Mouse (Mus musculus): ENCODE measurements around the gene Atad3a. TPM values are rescaled to one million over a fixed set of nuclear protein-coding genes. Genes with fewer than 3 reads are reported as not detected.
"Not testable (repeated sequence)": the region's sequence is repeated elsewhere in the genome, so short reads cannot be mapped to it uniquely, and the experiment has no call there.

The Atad3a gene
- polyA plus RNA-seq, 1 experiment, result 59.9 TPM

DNA sequence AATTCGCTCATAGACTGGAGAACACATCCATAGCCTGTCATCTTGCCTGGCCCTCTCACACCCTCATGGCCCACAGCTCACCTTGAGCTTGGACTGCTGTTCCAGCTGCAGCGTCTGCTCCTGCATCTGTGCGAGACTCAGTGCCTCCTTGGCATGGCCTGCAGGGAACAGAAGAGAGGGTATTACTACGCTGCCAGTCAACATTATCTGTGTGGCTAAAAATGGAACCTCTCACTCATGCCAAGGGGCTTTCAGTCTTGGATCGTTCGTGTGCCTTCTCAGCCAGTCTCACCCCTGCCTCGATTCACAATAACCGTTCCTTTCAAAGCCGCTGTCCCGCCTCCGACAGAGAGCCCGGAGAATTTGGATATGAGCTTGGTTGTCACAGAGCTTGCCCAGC is 3.9 kb downstream of the Atad3a start:
- H3K27me3 ChIP-seq (ENCODE audit: control insufficient read depth, insufficient read depth, low read length), result no peaks in the 10 kb centered on the region
- WGBS, result 96% methylated on average over 12 of the region's 12 CpGs
- no peak overlapping the region for H3K27ac ChIP-seq (ENCODE audit: insufficient read depth, low read length)
- TF ChIP-seq POLR2A (IDR thresholded peaks at IDR 0.05; ENCODE audit: low read depth, low read length) (no peak), CTCF (IDR thresholded peaks at IDR 0.05; ENCODE audit: extremely low read depth, insufficient read depth, insufficient read length, insufficient replicate concordance) (no peak)
- H3K4me1 ChIP-seq (ENCODE audit: control insufficient read depth, insufficient read depth, insufficient read length), result peaks cover 4% of the 10 kb centered on the region; the same call in 1 of the 2 replicates
- no peak for DNase-seq (ENCODE audit: low read depth in 1 of 2, low spot score in 2 of 2)
- H3K36me3 ChIP-seq (ENCODE audit: control insufficient read depth, insufficient read depth, low read length), result peaks cover 17% of the 10 kb centered on the region
- no peak overlapping the region for H3K4me3 ChIP-seq (ENCODE audit: extremely low read depth, insufficient read depth, insufficient read length)

DNA sequence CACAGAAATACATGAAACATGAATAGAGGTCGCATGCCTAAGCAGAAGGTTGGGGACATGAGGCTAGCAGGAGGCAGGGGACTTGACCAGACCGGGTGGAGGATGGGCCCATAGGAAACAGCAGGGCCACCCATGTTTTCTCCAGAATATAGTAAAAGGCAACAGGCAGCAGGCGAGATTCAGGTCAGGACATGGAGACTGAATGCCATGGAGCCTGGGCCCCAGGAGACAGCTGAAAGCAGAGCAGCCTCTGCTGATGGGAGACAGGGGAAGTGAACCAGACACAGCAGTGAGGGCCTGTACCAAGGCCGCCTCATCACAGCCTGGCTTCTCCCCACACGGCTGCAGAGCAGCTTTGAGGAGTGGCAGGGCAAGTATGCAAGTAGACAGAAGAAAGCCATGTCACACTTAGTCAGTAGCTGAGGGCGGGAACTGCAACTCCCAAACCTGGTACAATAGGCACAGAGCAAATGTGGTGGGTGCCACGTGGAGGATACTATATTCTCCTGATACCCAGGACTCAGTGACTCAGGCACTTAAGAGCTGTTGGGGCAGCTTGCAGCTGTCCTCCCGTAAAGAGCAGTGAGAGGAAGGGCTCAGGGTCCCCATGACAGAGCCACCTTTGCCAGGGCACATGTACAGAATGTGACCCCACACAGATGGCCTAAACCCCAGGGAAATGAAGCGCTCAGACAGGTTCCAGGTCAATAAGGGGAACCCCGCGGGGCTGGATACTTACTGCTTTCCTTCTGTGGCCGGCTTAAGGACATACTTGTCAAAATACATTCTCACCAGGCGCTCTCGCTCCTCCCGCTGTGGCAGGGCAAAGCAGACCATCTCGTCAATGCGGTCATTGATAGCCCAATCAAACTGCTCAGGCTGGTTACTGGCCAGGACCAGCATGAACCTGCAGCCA is 14.1 kb downstream of the Atad3a start:
- WGBS, result 91% methylated on average over 17 of the region's 17 CpGs

DNA sequence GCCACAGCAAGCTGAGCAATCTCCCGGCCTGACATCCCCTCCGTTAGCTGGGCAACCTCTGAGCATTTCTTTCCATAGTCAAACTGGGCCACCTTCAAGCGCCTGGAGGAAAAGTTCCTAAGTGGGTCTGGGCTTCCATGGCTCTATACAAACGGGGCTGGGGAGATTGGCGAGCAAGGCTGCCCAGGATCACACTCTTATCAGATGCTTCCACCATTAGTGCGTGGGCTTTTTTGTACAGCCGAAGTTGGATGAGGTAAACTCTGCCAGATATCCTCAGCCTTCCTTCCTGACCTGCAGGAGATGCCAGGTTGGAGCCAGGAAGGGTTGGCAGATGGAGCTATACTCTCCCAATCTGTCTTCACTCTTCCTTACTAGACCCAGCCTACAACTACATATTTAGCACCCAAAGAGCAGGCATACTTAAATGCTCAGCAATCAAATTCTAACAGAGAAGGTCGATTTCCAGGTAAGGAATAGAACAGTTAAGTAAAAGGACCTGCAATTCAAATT is 14.8 kb downstream of the Atad3a start:
- 90% methylated on average over 8 of the region's 8 CpGs for WGBS
- no peak for DNase-seq (ENCODE audit: low read depth in 1 of 2, low spot score in 2 of 2)
- H3K27me3 ChIP-seq (ENCODE audit: control insufficient read depth, insufficient read depth, low read length), result no peaks in the 10 kb centered on the region
- H3K27ac ChIP-seq (ENCODE audit: insufficient read depth, low read length), result no peak overlapping the region
- no peak overlapping the region for H3K4me3 ChIP-seq (ENCODE audit: extremely low read depth, insufficient read depth, insufficient read length)
- H3K36me3 ChIP-seq (ENCODE audit: control insufficient read depth, insufficient read depth, low read length), result peaks cover 24% of the 10 kb centered on the region
- TF ChIP-seq CTCF (IDR thresholded peaks at IDR 0.05; ENCODE audit: extremely low read depth, insufficient read depth, insufficient read length, insufficient replicate concordance) (no peak), POLR2A (IDR thresholded peaks at IDR 0.05; ENCODE audit: low read depth, low read length) (no peak)
- no peaks in the 10 kb centered on the region for H3K4me1 ChIP-seq (ENCODE audit: control insufficient read depth, insufficient read depth, insufficient read length)

More for the DNA sequence above, 14.1 kb downstream of the Atad3a start:
- H3K36me3 ChIP-seq (ENCODE audit: control insufficient read depth, insufficient read depth, low read length), result peaks cover 24% of the 10 kb centered on the region
- no peaks in the 10 kb centered on the region for H3K27me3 ChIP-seq (ENCODE audit: control insufficient read depth, insufficient read depth, low read length)
- H3K4me3 ChIP-seq (ENCODE audit: extremely low read depth, insufficient read depth, insufficient read length), result no peak overlapping the region
- H3K27ac ChIP-seq (ENCODE audit: insufficient read depth, low read length), result no peak overlapping the region
- no peaks in the 10 kb centered on the region for H3K4me1 ChIP-seq (ENCODE audit: control insufficient read depth, insufficient read depth, insufficient read length)
- TF ChIP-seq CTCF (IDR thresholded peaks at IDR 0.05; ENCODE audit: extremely low read depth, insufficient read depth, insufficient read length, insufficient replicate concordance), result no peak
- no peak for TF ChIP-seq POLR2A (IDR thresholded peaks at IDR 0.05; ENCODE audit: low read depth, low read length)
- no peak for DNase-seq (ENCODE audit: low read depth in 1 of 2, low spot score in 2 of 2)

DNA sequence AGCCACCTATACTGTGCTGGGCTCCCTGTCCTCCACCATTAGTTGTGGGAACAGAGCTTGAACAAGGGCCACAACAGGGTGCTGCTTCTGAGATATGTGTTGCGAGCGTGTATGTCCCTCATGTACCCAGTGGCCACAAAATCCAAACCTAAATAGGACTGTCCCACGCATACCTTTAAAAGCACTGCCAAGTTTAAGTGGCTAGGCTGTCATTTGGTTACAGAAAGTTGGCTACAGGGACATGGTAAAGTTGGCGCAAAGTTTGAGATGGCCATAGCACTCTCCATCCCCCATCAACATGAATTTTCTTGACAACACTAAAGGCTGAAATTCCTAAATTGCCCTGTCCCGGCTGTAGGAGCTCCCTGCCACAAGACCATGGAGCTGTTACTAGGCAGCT is 15.8 kb downstream of the Atad3a start:
- DNase-seq (ENCODE audit: low read depth in 1 of 2, low spot score in 2 of 2), result no peak
- no peak overlapping the region for H3K4me3 ChIP-seq (ENCODE audit: extremely low read depth, insufficient read depth, insufficient read length)
- WGBS, result 94% methylated on average over 5 of the region's 5 CpGs
- H3K36me3 ChIP-seq (ENCODE audit: control insufficient read depth, insufficient read depth, low read length), result peaks cover 25% of the 10 kb centered on the region
- H3K27ac ChIP-seq (ENCODE audit: insufficient read depth, low read length), result no peak overlapping the region
- no peaks in the 10 kb centered on the region for H3K27me3 ChIP-seq (ENCODE audit: control insufficient read depth, insufficient read depth, low read length)
- no peak for TF ChIP-seq CTCF (IDR thresholded peaks at IDR 0.05; ENCODE audit: extremely low read depth, insufficient read depth, insufficient read length, insufficient replicate concordance)
- TF ChIP-seq POLR2A (IDR thresholded peaks at IDR 0.05; ENCODE audit: low read depth, low read length), result no peak
- no peaks in the 10 kb centered on the region for H3K4me1 ChIP-seq (ENCODE audit: control insufficient read depth, insufficient read depth, insufficient read length)

DNA sequence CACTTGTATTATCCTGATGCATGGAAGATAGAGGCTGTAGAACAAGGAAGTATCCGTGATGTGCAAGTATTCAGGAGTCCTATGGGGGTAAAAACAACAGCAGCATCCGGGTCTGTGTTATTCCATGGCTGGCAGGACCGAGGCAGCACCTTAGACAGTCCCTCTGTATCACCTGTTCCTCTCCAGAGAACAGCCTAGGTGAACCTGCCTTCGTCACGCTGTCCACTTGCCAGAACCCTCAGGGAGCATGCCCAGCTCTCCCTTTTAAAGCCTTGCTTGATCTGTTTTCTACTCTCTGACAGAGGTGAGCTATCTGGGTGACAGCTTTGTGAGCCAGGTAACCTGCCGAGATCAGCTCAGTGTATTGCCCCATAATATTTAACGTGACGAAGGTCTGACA is 16.4 kb downstream of the Atad3a start:
- no peak for DNase-seq (ENCODE audit: low read depth in 1 of 2, low spot score in 2 of 2)
- TF ChIP-seq POLR2A (IDR thresholded peaks at IDR 0.05; ENCODE audit: low read depth, low read length) (no peak), CTCF (IDR thresholded peaks at IDR 0.05; ENCODE audit: extremely low read depth, insufficient read depth, insufficient read length, insufficient replicate concordance) (no peak)
- peaks cover 27% of the 10 kb centered on the region for H3K36me3 ChIP-seq (ENCODE audit: control insufficient read depth, insufficient read depth, low read length)
- H3K27me3 ChIP-seq (ENCODE audit: control insufficient read depth, insufficient read depth, low read length), result no peaks in the 10 kb centered on the region
- 88% methylated on average over 8 of the region's 8 CpGs for WGBS
- no peak overlapping the region for H3K4me3 ChIP-seq (ENCODE audit: extremely low read depth, insufficient read depth, insufficient read length)
- no peaks in the 10 kb centered on the region for H3K4me1 ChIP-seq (ENCODE audit: control insufficient read depth, insufficient read depth, insufficient read length)
- H3K27ac ChIP-seq (ENCODE audit: insufficient read depth, low read length), result no peak overlapping the region

DNA sequence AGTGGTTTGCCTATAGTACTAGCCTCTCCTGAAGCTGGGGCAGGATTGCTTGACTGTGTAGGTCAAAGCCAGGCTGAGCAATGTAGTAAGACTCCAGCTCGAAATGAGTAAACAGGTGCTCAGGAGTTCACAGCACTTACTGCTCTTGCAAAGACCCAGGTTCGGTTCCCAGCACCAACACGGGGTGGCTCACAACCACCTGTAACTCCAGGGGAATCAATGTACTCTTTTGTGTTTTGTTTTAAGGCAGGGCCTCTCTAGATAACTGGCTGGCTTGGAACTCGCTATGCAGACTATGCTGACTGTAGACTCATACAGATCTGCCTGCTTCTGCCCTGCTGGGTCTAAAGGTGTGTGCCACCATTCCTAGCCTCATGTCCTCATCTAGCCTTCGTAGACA is 18.2 kb downstream of the Atad3a start:
- DNase-seq (ENCODE audit: low read depth in 1 of 2, low spot score in 2 of 2), result no peak
- Histone ChIP-seq H3K36me3 (ENCODE audit: control insufficient read depth, insufficient read depth, low read length) (peaks cover 19% of the 10 kb centered on the region), H3K4me3 (ENCODE audit: extremely low read depth, insufficient read depth, insufficient read length) (no peak overlapping the region), H3K27me3 (ENCODE audit: control insufficient read depth, insufficient read depth, low read length) (no peaks in the 10 kb centered on the region), H3K27ac (ENCODE audit: insufficient read depth, low read length) (no peak overlapping the region), H3K4me1 (ENCODE audit: control insufficient read depth, insufficient read depth, insufficient read length) (no peaks in the 10 kb centered on the region)
- TF ChIP-seq CTCF (IDR thresholded peaks at IDR 0.05; ENCODE audit: extremely low read depth, insufficient read depth, insufficient read length, insufficient replicate concordance) (no peak), POLR2A (IDR thresholded peaks at IDR 0.05; ENCODE audit: low read depth, low read length) (no peak)
- WGBS, result 94% methylated on average over 5 of the region's 5 CpGs

DNA sequence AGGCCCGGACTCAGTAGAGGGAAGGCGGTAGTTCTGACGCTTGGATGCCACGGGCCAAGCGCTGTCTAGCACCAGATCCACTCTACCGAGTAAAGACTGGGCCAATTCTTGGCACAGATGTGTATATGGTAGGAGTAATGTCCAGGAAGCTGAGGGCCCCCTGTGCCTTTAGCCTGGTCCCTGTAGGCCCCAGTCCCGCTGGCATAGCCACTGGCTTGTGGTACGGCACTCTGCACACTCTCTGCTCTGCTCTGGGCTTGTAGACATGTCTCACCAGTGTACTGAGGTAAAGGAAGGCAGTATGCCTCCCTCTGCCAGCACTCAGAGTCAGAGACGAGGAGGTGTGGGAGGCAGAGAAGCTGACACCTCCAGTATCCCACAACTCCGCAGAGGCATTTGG is 20.2 kb downstream of the Atad3a start:
- not testable (repeated sequence) for H3K27me3 ChIP-seq (ENCODE audit: control insufficient read depth, insufficient read depth, low read length); DNase-seq (ENCODE audit: low read depth in 1 of 2, low spot score in 2 of 2); H3K27ac ChIP-seq (ENCODE audit: insufficient read depth, low read length); H3K4me1 ChIP-seq (ENCODE audit: control insufficient read depth, insufficient read depth, insufficient read length); H3K4me3 ChIP-seq (ENCODE audit: extremely low read depth, insufficient read depth, insufficient read length)
- 96% methylated on average over 10 of the region's 10 CpGs for WGBS
- peaks cover 12% of the 10 kb centered on the region; the same call in 1 of the 2 replicates for H3K36me3 ChIP-seq (ENCODE audit: control insufficient read depth, insufficient read depth, low read length)

Measured in spleen, adult 2 months (tissue).